Mouse (Mus musculus): ENCODE results near the gene Tbxa2r. TPM values are rescaled to one million over a fixed set of nuclear protein-coding genes. Genes with fewer than 3 reads are reported as not detected.

Gene Tbxa2r
- polyA plus RNA-seq, 2 experiments, result 9.2 to 10.8 TPM

GRCm38 (mm10) chr10:81306837-81307682 is 21.5 kb upstream of the Tbxa2r start:
- ATAC-seq (ENCODE audit: low FRiP score, low read depth) (no peak), DNase-seq (ENCODE audit: low spot score) (no peak)
- no peaks in the 10 kb centered on the region for H3K27me3 ChIP-seq (ENCODE audit: control insufficient read depth, insufficient read depth, low read length)
- no peaks in the 10 kb centered on the region for H3K4me1 ChIP-seq (ENCODE audit: control insufficient read depth, insufficient read depth, low read length)
- no peak overlapping the region for H3K4me3 ChIP-seq (replicated peaks; ENCODE audit: low read length)
- H3K9ac ChIP-seq (ENCODE audit: low read depth, low read length, severe bottlenecking), result no peak overlapping the region
- TF ChIP-seq POLR2A (IDR thresholded peaks at IDR 0.05; ENCODE audit: borderline replicate concordance, extremely low read depth, insufficient read depth, insufficient read length), result no peak
- no peak overlapping the region for H3K27ac ChIP-seq (replicated peaks; ENCODE audit: low read depth, low read length)
- WGBS, result 93% methylated on average over 21 of the region's 21 CpGs
- H3K36me3 ChIP-seq (ENCODE audit: control insufficient read depth, insufficient read depth, low read length), result peaks cover 65% of the 10 kb centered on the region
- no peaks in the 10 kb centered on the region for H3K9me3 ChIP-seq (ENCODE audit: control insufficient read depth, low read length)
- no peak overlapping the region for H3K4me2 ChIP-seq (replicated peaks; ENCODE audit: low read depth, low read length, severe bottlenecking)

GRCm38 (mm10) chr10:81309571-81309970 is 19.0 kb upstream of the Tbxa2r start:
- ATAC-seq (ENCODE audit: low FRiP score, low read depth) (no peak), DNase-seq (ENCODE audit: low spot score) (no peak)
- Histone ChIP-seq H3K36me3 (ENCODE audit: control insufficient read depth, insufficient read depth, low read length) (peaks cover 89% of the 10 kb centered on the region), H3K4me2 (replicated peaks; ENCODE audit: low read depth, low read length, severe bottlenecking) (no peak overlapping the region), H3K4me1 (ENCODE audit: control insufficient read depth, insufficient read depth, low read length) (no peaks in the 10 kb centered on the region), H3K27me3 (ENCODE audit: control insufficient read depth, insufficient read depth, low read length) (no peaks in the 10 kb centered on the region), H3K9ac (ENCODE audit: low read depth, low read length, severe bottlenecking) (no peak overlapping the region), H3K9me3 (ENCODE audit: control insufficient read depth, low read length) (no peaks in the 10 kb centered on the region), H3K27ac (replicated peaks; ENCODE audit: low read depth, low read length) (no peak overlapping the region), H3K4me3 (replicated peaks; ENCODE audit: low read length) (no peak overlapping the region)
- 89% methylated on average over 5 of the region's 5 CpGs for WGBS
- TF ChIP-seq POLR2A (IDR thresholded peaks at IDR 0.05; ENCODE audit: borderline replicate concordance, extremely low read depth, insufficient read depth, insufficient read length), result no peak

- Histone ChIP-seq H3K36me3 (ENCODE audit: control insufficient read depth, insufficient read depth, low read length) (peaks cover 90% of the 10 kb centered on the region), H3K4me2 (replicated peaks; ENCODE audit: low read depth, low read length, severe bottlenecking) (no peak overlapping the region), H3K9me3 (ENCODE audit: control insufficient read depth, low read length) (no peaks in the 10 kb centered on the region), H3K4me3 (replicated peaks; ENCODE audit: low read length) (no peak overlapping the region), H3K9ac (ENCODE audit: low read depth, low read length, severe bottlenecking) (no peak overlapping the region), H3K4me1 (ENCODE audit: control insufficient read depth, insufficient read depth, low read length) (peaks cover 7% of the 10 kb centered on the region), H3K27me3 (ENCODE audit: control insufficient read depth, insufficient read depth, low read length) (no peaks in the 10 kb centered on the region), H3K27ac (replicated peaks; ENCODE audit: low read depth, low read length) (no peak overlapping the region)
- DNase-seq (ENCODE audit: low spot score), result no peak
- WGBS, result 94% methylated on average over 13 of the region's 13 CpGs
- no peak for TF ChIP-seq POLR2A (IDR thresholded peaks at IDR 0.05; ENCODE audit: borderline replicate concordance, extremely low read depth, insufficient read depth, insufficient read length)
- ATAC-seq (ENCODE audit: low FRiP score, low read depth), result no peak
Observed at GRCm38 (mm10) chr10:81313581-81313980, 14.9 kb upstream of the Tbxa2r start.

- TF ChIP-seq POLR2A (IDR thresholded peaks at IDR 0.05; ENCODE audit: borderline replicate concordance, extremely low read depth, insufficient read depth, insufficient read length), result no peak
- DNase-seq (ENCODE audit: low spot score), result no peak
- H3K27ac ChIP-seq (replicated peaks; ENCODE audit: low read depth, low read length), result no peak overlapping the region
- no peak overlapping the region for H3K4me3 ChIP-seq (replicated peaks; ENCODE audit: low read length)
- no peaks in the 10 kb centered on the region for H3K9me3 ChIP-seq (ENCODE audit: control insufficient read depth, low read length)
- no peaks in the 10 kb centered on the region for H3K27me3 ChIP-seq (ENCODE audit: control insufficient read depth, insufficient read depth, low read length)
- no peak overlapping the region for H3K4me2 ChIP-seq (replicated peaks; ENCODE audit: low read depth, low read length, severe bottlenecking)
- H3K9ac ChIP-seq (ENCODE audit: low read depth, low read length, severe bottlenecking), result no peak overlapping the region
- H3K4me1 ChIP-seq (ENCODE audit: control insufficient read depth, insufficient read depth, low read length), result peaks cover 11% of the 10 kb centered on the region
- WGBS, result 78% methylated on average over 7 of the region's 7 CpGs
- no peak for ATAC-seq (ENCODE audit: low FRiP score, low read depth)
- peaks cover 90% of the 10 kb centered on the region for H3K36me3 ChIP-seq (ENCODE audit: control insufficient read depth, insufficient read depth, low read length)
Observed at GRCm38 (mm10) chr10:81314201-81314600, 14.3 kb upstream of the Tbxa2r start.

- no peaks in the 10 kb centered on the region for H3K27me3 ChIP-seq (ENCODE audit: control insufficient read depth, insufficient read depth, low read length)
- peaks cover 18% of the 10 kb centered on the region for H3K4me1 ChIP-seq (ENCODE audit: control insufficient read depth, insufficient read depth, low read length)
- DNase-seq (ENCODE audit: low spot score) (no peak), ATAC-seq (ENCODE audit: low FRiP score, low read depth) (no peak)
- no peak for TF ChIP-seq POLR2A (IDR thresholded peaks at IDR 0.05; ENCODE audit: borderline replicate concordance, extremely low read depth, insufficient read depth, insufficient read length)
- 93% methylated on average over 16 of the region's 16 CpGs for WGBS
- no peak overlapping the region for H3K27ac ChIP-seq (replicated peaks; ENCODE audit: low read depth, low read length)
- no peaks in the 10 kb centered on the region for H3K9me3 ChIP-seq (ENCODE audit: control insufficient read depth, low read length)
- no peak overlapping the region for H3K9ac ChIP-seq (ENCODE audit: low read depth, low read length, severe bottlenecking)
- no peak overlapping the region for H3K4me2 ChIP-seq (replicated peaks; ENCODE audit: low read depth, low read length, severe bottlenecking)
- no peak overlapping the region for H3K4me3 ChIP-seq (replicated peaks; ENCODE audit: low read length)
- H3K36me3 ChIP-seq (ENCODE audit: control insufficient read depth, insufficient read depth, low read length), result peaks cover 78% of the 10 kb centered on the region
Observed at GRCm38 (mm10) chr10:81315587-81315986, 12.9 kb upstream of the Tbxa2r start.

Data from limb, embryonic 14.5 days (tissue).